Mouse (Mus musculus) neural tube, embryonic 15.5 days (tissue): ENCODE data around the gene Sp100. TPM values are rescaled to one million over a fixed set of nuclear protein-coding genes. Genes with fewer than 3 reads are reported as not detected.
"Not testable (repeated sequence)": the region's sequence is repeated elsewhere in the genome, so short reads cannot be mapped to it uniquely, and the experiment has no call there.

ENCODE experiments used
- ATAC-seq: fragments of 200-750 bp; cut with Nextera tagmentation; 2 replicates; pipeline ENCODE4 v1.8.0; 2017; ENCODE audit warnings: mild to moderate bottlenecking, moderate TSS enrichment, moderate library complexity; ENCODE audit not compliant: low FRiP score
- H3K27ac ChIP-seq: fragments of 300-500 bp; sonication (generic); replicated peaks from 2 replicates; pipeline ENCODE4 v1.5.1; 2015; ENCODE audit warnings: mild to moderate bottlenecking, inconsistent platforms
- H3K27me3 ChIP-seq: fragments of 300-500 bp; sonication (generic); replicated peaks from 2 replicates; pipeline ENCODE4 v1.6.1; 2015; ENCODE audit warnings: inconsistent platforms
- H3K36me3 ChIP-seq: fragments of 300-500 bp; sonication (generic); 2 replicates; pipeline ENCODE4 v1.6.1; 2015; ENCODE audit warnings: inconsistent platforms
- H3K4me1 ChIP-seq: fragments of 300-500 bp; sonication (generic); 2 replicates; pipeline ENCODE4 v1.6.1; 2015; ENCODE audit warnings: inconsistent platforms
- H3K4me2 ChIP-seq: fragments of 300-500 bp; sonication (generic); 2 replicates; pipeline ENCODE4 v1.6.1; 2015; ENCODE audit warnings: inconsistent platforms, mild to moderate bottlenecking, moderate library complexity
- H3K4me3 ChIP-seq: fragments of 300-500 bp; sonication (generic); replicated peaks from 2 replicates; pipeline ENCODE4 v1.5.1; 2015; ENCODE audit warnings: mild to moderate bottlenecking, inconsistent platforms
- H3K9ac ChIP-seq: fragments of 300-500 bp; sonication (generic); replicated peaks from 2 replicates; pipeline ENCODE4 v1.6.1; 2015; ENCODE audit warnings: mild to moderate bottlenecking, inconsistent platforms
- H3K9me3 ChIP-seq: fragments of 300-500 bp; sonication (generic); replicated peaks from 2 replicates; pipeline ENCODE4 v1.6.1; 2016; ENCODE audit warnings: inconsistent platforms
- WGBS: fragments of 180-500 bp; shearing (Covaris S2); methylation state at CpG from one replicate; pipeline ENCODE4 v1.1.7; 2015; ENCODE audit warnings: mixed read lengths; 5-methylcytosine and 5-hydroxymethylcytosine counted together
- polyA plus RNA-seq: library from polyadenylated mRNA; unstranded; fragments of >200 nt; fragmentation: Nextera tagmentation; extraction: Ambion mirVana; gene quantifications from 2 replicates; pipeline ENCODE4 v1.2.1, GENCODE M21; 2015

Sp100 gene
- polyA plus RNA-seq, 1 experiment from 2014 or later, result 0.88 TPM

GRCm38 (mm10) chr1:85651770-85652275 lies 2.0 kb downstream of the Sp100 start:
- H3K4me3 ChIP-seq, H3K4me1 ChIP-seq, H3K9me3 ChIP-seq, H3K27me3 ChIP-seq, H3K9ac ChIP-seq, ATAC-seq, H3K4me2 ChIP-seq, H3K36me3 ChIP-seq, H3K27ac ChIP-seq: not testable (repeated sequence)
- 79% methylated on average over 13 of the region's 13 CpGs for WGBS

GRCm38 (mm10) chr1:85657211-85657610 lies 7.4 kb downstream of the Sp100 start:
- H3K4me3 ChIP-seq, H3K36me3 ChIP-seq, H3K27me3 ChIP-seq, H3K27ac ChIP-seq, H3K9me3 ChIP-seq, H3K4me1 ChIP-seq, ATAC-seq, H3K9ac ChIP-seq, H3K4me2 ChIP-seq: not testable (repeated sequence)
- 99% methylated on average over 2 of the region's 2 CpGs for WGBS

- H3K4me1 ChIP-seq, result no peaks in the 10 kb centered on the region
- no peak for ATAC-seq
These were observed 14.5 kb downstream of the Sp100 start for GRCm38 (mm10) chr1:85664266-85664665.

GRCm38 (mm10) chr1:85680226-85680625 lies 30.4 kb downstream of the Sp100 start:
- H3K4me1 ChIP-seq, result no peaks in the 10 kb centered on the region
- ATAC-seq, result no peak
- H3K4me2 ChIP-seq, result no peak overlapping the region
- H3K4me3 ChIP-seq, result no peak overlapping the region
- no peaks in the 10 kb centered on the region for H3K9me3 ChIP-seq
- H3K27ac ChIP-seq, result no peak overlapping the region
- H3K27me3 ChIP-seq, result no peaks in the 10 kb centered on the region
- no peaks in the 10 kb centered on the region for H3K36me3 ChIP-seq
- no peak overlapping the region for H3K9ac ChIP-seq
- 77% methylated on average over 4 of the region's 4 CpGs for WGBS

More at GRCm38 (mm10) chr1:85664266-85664665, 14.5 kb downstream of the Sp100 start:
- Histone ChIP-seq H3K9ac (no peak overlapping the region), H3K27ac (no peak overlapping the region), H3K36me3 (no peaks in the 10 kb centered on the region), H3K27me3 (no peaks in the 10 kb centered on the region), H3K4me2 (no peak overlapping the region), H3K9me3 (no peaks in the 10 kb centered on the region), H3K4me3 (no peak overlapping the region)

GRCm38 (mm10) chr1:85686666-85687065 lies 36.9 kb downstream of the Sp100 start:
- Histone ChIP-seq H3K9ac (no peak overlapping the region), H3K27ac (no peak overlapping the region), H3K27me3 (no peaks in the 10 kb centered on the region), H3K4me3 (no peak overlapping the region), H3K9me3 (no peaks in the 10 kb centered on the region), H3K4me2 (no peak overlapping the region), H3K36me3 (no peaks in the 10 kb centered on the region), H3K4me1 (no peaks in the 10 kb centered on the region)
- WGBS, result 72% methylated on average over 5 of the region's 5 CpGs
- ATAC-seq, result no peak

- no peak overlapping the region for H3K4me3 ChIP-seq
- 79% methylated on average over 5 of the region's 5 CpGs for WGBS
- H3K9me3 ChIP-seq, result no peaks in the 10 kb centered on the region
- no peaks in the 10 kb centered on the region for H3K4me1 ChIP-seq
- no peak overlapping the region for H3K4me2 ChIP-seq
- ATAC-seq, result no peak
- H3K27ac ChIP-seq, result no peak overlapping the region
- H3K36me3 ChIP-seq, result no peaks in the 10 kb centered on the region
- no peak overlapping the region for H3K9ac ChIP-seq
- H3K27me3 ChIP-seq, result no peaks in the 10 kb centered on the region
These were observed 37.6 kb downstream of the Sp100 start for GRCm38 (mm10) chr1:85687346-85687745.

- WGBS, result 89% methylated on average over 3 of the region's 3 CpGs
- Histone ChIP-seq H3K36me3 (no peaks in the 10 kb centered on the region), H3K4me2 (no peak overlapping the region), H3K27me3 (no peaks in the 10 kb centered on the region), H3K4me3 (no peak overlapping the region), H3K9me3 (no peaks in the 10 kb centered on the region), H3K9ac (no peak overlapping the region), H3K4me1 (no peaks in the 10 kb centered on the region), H3K27ac (no peak overlapping the region)
- no peak for ATAC-seq
These were observed 40.8 kb downstream of the Sp100 start for GRCm38 (mm10) chr1:85690544-85690943.

- H3K4me1 ChIP-seq, result no peaks in the 10 kb centered on the region
- H3K27me3 ChIP-seq, result no peaks in the 10 kb centered on the region
- H3K4me2 ChIP-seq, result no peak overlapping the region
- no peak overlapping the region for H3K4me3 ChIP-seq
- H3K9me3 ChIP-seq, result no peaks in the 10 kb centered on the region
- no peak overlapping the region for H3K27ac ChIP-seq
- H3K36me3 ChIP-seq, result no peaks in the 10 kb centered on the region
- H3K9ac ChIP-seq, result no peak overlapping the region
- 85% methylated on average over 1 of the region's 1 CpGs for WGBS
- no peak for ATAC-seq
These were observed 42.5 kb downstream of the Sp100 start for GRCm38 (mm10) chr1:85692281-85692680.

GRCm38 (mm10) chr1:85693280-85693679 lies 43.5 kb downstream of the Sp100 start:
- Histone ChIP-seq H3K4me1 (no peaks in the 10 kb centered on the region), H3K4me2 (no peak overlapping the region), H3K36me3 (no peaks in the 10 kb centered on the region), H3K27me3 (no peaks in the 10 kb centered on the region), H3K9me3 (no peaks in the 10 kb centered on the region), H3K4me3 (no peak overlapping the region), H3K9ac (no peak overlapping the region), H3K27ac (no peak overlapping the region)
- no peak for ATAC-seq
- WGBS, result 87% methylated on average over 3 of the region's 3 CpGs

- H3K27ac ChIP-seq, result no peak overlapping the region
- H3K9me3 ChIP-seq, result no peaks in the 10 kb centered on the region
- no peak overlapping the region for H3K9ac ChIP-seq
- no peak for ATAC-seq
- H3K4me1 ChIP-seq, result no peaks in the 10 kb centered on the region
- H3K4me2 ChIP-seq, result no peak overlapping the region
- WGBS, result 73% methylated on average over 3 of the region's 3 CpGs
- no peaks in the 10 kb centered on the region for H3K36me3 ChIP-seq
- no peaks in the 10 kb centered on the region for H3K27me3 ChIP-seq
- no peak overlapping the region for H3K4me3 ChIP-seq
These were observed 45.9 kb downstream of the Sp100 start for GRCm38 (mm10) chr1:85695646-85696045.

GRCm38 (mm10) chr1:85697721-85698493 lies 48.1 kb downstream of the Sp100 start:
- Histone ChIP-seq H3K4me3 (no peak overlapping the region), H3K36me3 (no peaks in the 10 kb centered on the region), H3K27me3 (no peaks in the 10 kb centered on the region), H3K4me1 (no peaks in the 10 kb centered on the region), H3K4me2 (no peak overlapping the region), H3K9me3 (no peaks in the 10 kb centered on the region), H3K9ac (no peak overlapping the region), H3K27ac (no peak overlapping the region)
- ATAC-seq, result no peak
- WGBS, result 91% methylated on average over 4 of the region's 4 CpGs

GRCm38 (mm10) chr1:85702531-85702930 lies 52.7 kb downstream of the Sp100 start:
- no peak for ATAC-seq
- WGBS, result 82% methylated on average over 4 of the region's 4 CpGs
- Histone ChIP-seq H3K9me3 (no peaks in the 10 kb centered on the region), H3K4me1 (peaks cover 4% of the 10 kb centered on the region; the same call in 1 of the 2 replicates), H3K4me3 (no peak overlapping the region), H3K9ac (no peak overlapping the region), H3K27me3 (no peaks in the 10 kb centered on the region), H3K27ac (no peak overlapping the region), H3K4me2 (no peak overlapping the region), H3K36me3 (no peaks in the 10 kb centered on the region)
